Mouse (Mus musculus) heart, adult 2 months (tissue): ENCODE results near the gene Ngp. TPM values are rescaled to one million over a fixed set of nuclear protein-coding genes. Genes with fewer than 3 reads are reported as not detected.

Experiments
- DNase-seq, 2 experiments: peaks; one replicate each; pipeline ENCODE4 v3.0.0; 2021
- H3K27ac ChIP-seq: fragments of 200-600 bp; 2 replicates; pipeline ENCODE4 v1.8.1; 2022
- H3K27me3 ChIP-seq: fragments of 200-500 bp; 2 replicates; pipeline ENCODE4 v1.6.1; 2012; ENCODE audit warnings: mild to moderate bottlenecking, low read length, inconsistent platforms, mixed read lengths; ENCODE audit not compliant: control insufficient read depth, insufficient read depth
- H3K36me3 ChIP-seq: fragments of 200-500 bp; 2 replicates; pipeline ENCODE4 v1.6.1; 2012; ENCODE audit warnings: low read length, inconsistent platforms; ENCODE audit not compliant: control insufficient read depth, insufficient read depth
- H3K4me1 ChIP-seq: fragments of 200-500 bp; 2 replicates; pipeline ENCODE4 v1.6.1; 2011; ENCODE audit warnings: low read length; ENCODE audit not compliant: control insufficient read depth, insufficient read depth
- H3K4me3 ChIP-seq: fragments of 200-600 bp; 2 replicates; pipeline ENCODE4 v1.8.1; 2022
- H3K79me2 ChIP-seq: fragments of 200-500 bp; replicated peaks from 2 replicates; pipeline ENCODE4 v1.6.1; 2012; ENCODE audit warnings: mild to moderate bottlenecking, inconsistent platforms, low read length, moderate library complexity, mixed read lengths; ENCODE audit not compliant: control insufficient read depth, insufficient read depth
- H3K9ac ChIP-seq: fragments of 200-500 bp; 2 replicates; pipeline ENCODE4 v1.6.1; 2012; ENCODE audit warnings: low read depth, mild to moderate bottlenecking, control low read depth, inconsistent platforms, low read length, mixed read lengths
- CTCF ChIP-seq: fragments of 200-600 bp; IDR thresholded peaks from 2 replicates; pipeline ENCODE4 v1.8.1; 2022; ENCODE audit warnings: antibody characterized with exemption, mild to moderate bottlenecking, moderate library complexity
- EP300 ChIP-seq: fragments of 200-500 bp; IDR thresholded peaks from 2 replicates; pipeline ENCODE4 v1.6.1; 2011; ENCODE audit warnings: low read depth, low read length, control low read depth; ENCODE audit not compliant: insufficient read depth
- POLR2A ChIP-seq: fragments of 200-500 bp; IDR thresholded peaks from 2 replicates; pipeline ENCODE4 v1.6.1; 2011; ENCODE audit warnings: mild to moderate bottlenecking, low read depth, low read length, control low read depth; ENCODE audit not compliant: insufficient read depth
- WGBS: fragments of 180-500 bp; shearing (Covaris S2); methylation state at CpG from one replicate; pipeline ENCODE4 v1.1.7; 2018; 5-methylcytosine and 5-hydroxymethylcytosine counted together
- intact Hi-C: fragments of 180-260 bp; cut with DNase I; formaldehyde crosslinking; loops from one replicate; pipeline ENCODE4 v1.15.1; 2025
- polyA plus RNA-seq: library from polyadenylated mRNA; depleted of rRNA; stranded (reverse); fragments of >200 nt; gene quantifications from 2 replicates; pipeline ENCODE4 v1.2.3, GENCODE M21; 2012
- total RNA-seq, 2 experiments: library from RNA; stranded (reverse); gene quantifications; 2 replicates each; pipeline ENCODE4 v1.2.3; 2021

Gene Ngp
- total and polyA plus RNA-seq, 3 experiments = 0.96 TPM; not detected in 2

GRCm38 (mm10) chr9:110410908-110411887, 8.3 kb upstream of the Ngp start:
- intact Hi-C loops = loop anchor here (2.0 to 5.0 kb wide), 5 partner anchors 122 to 462 kb away; partner anchors contain the start of genes Nradd and Setd2
- H3K4me1 ChIP-seq = peaks cover 2% of the 10 kb centered on the region
- H3K27me3 ChIP-seq = no peaks in the 10 kb centered on the region

DNA sequence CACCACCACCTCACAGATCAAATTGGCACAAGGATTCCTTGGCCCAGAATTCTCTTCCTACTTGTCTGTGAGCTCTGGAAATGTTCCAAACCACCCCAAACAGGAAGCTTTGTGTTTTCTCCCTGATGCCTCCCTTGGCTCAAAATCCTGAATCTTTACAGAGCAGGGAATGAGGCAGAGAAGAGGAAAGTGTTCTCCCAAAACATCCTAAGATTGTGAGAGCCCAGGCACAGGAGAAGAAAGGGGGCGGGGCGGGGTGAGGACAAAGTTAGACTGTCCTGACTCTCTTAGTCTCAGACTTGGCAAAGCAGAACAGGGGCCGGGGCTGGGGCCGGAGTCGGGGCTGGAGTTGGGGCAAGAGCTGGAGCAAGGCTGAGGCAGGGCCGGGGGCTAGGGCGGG, 6.6 kb upstream of the Ngp start:
- DNase-seq = no peak

More at GRCm38 (mm10) chr9:110410908-110411887, 8.3 kb upstream of the Ngp start:
- 19% methylated on average over 6 of the region's 6 CpGs for WGBS
- Histone ChIP-seq H3K4me3 (no peak overlapping the region), H3K79me2 (peaks cover 2% of the 10 kb centered on the region), H3K9ac (no peak overlapping the region), H3K27ac (no peak overlapping the region), H3K36me3 (no peaks in the 10 kb centered on the region)
- TF ChIP-seq POLR2A (no peak), CTCF (peak; percentile 87), EP300 (peak; percentile 82; the same call in 1 of the 2 replicates)
- peak; percentile 78 to 82 for DNase-seq

DNA sequence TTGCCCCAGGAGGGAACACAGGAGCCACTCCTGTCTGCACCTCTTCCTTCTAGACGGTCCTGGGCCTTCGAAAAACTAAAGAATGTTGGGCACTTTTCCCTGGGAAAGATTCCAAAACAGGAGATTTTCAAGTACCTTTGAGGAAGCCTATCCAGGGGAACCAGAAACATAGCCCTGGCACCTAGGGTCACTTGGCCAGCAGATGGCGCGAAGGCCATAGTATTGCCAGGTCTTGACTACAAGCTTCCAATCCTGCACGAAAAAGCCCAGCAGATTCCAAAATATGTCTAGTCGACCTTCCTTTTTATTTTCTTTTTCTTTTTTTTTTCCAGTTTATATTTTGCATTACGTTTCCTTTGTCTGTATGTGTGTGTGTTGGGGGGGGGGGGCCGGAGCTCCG, 5.8 kb upstream of the Ngp start:
- TF ChIP-seq EP300 (no peak), CTCF (peak; percentile 62)
- Histone ChIP-seq H3K27me3 (no peaks in the 10 kb centered on the region), H3K4me3 (no peak overlapping the region), H3K9ac (no peak overlapping the region), H3K4me1 (no peaks in the 10 kb centered on the region; the same call in 1 of the 2 replicates), H3K36me3 (no peaks in the 10 kb centered on the region), H3K79me2 (no peaks in the 10 kb centered on the region), H3K27ac (no peak overlapping the region)
- 41% methylated on average over 9 of the region's 9 CpGs for WGBS
- intact Hi-C loops = loop anchor here (5.0 kb wide), 1 partner anchor 209 kb away; the partner anchor contains the start of gene Nradd
- DNase-seq = peak; percentile 38 to 40

More for the DNA sequence above, 6.6 kb upstream of the Ngp start:
- H3K27ac ChIP-seq = no peak overlapping the region
- WGBS = 44% methylated on average over 5 of the region's 7 CpGs
- no peaks in the 10 kb centered on the region; the same call in 1 of the 2 replicates for H3K4me1 ChIP-seq
- no peaks in the 10 kb centered on the region for H3K27me3 ChIP-seq
- H3K4me3 ChIP-seq = no peak overlapping the region
- no peaks in the 10 kb centered on the region for H3K36me3 ChIP-seq
- intact Hi-C loops = loop anchor here (5.0 kb wide), 1 partner anchor 209 kb away; the partner anchor contains the start of gene Nradd
- no peak for TF ChIP-seq CTCF
- no peak for TF ChIP-seq EP300
- no peak for TF ChIP-seq POLR2A
- no peak overlapping the region for H3K9ac ChIP-seq
- no peaks in the 10 kb centered on the region for H3K79me2 ChIP-seq

GRCm38 (mm10) chr9:110431241-110431640, 11.7 kb downstream of the Ngp start:
- Histone ChIP-seq H3K79me2 (no peaks in the 10 kb centered on the region), H3K4me3 (no peak overlapping the region), H3K27me3 (no peaks in the 10 kb centered on the region), H3K27ac (no peak overlapping the region), H3K36me3 (no peaks in the 10 kb centered on the region), H3K9ac (no peak overlapping the region), H3K4me1 (no peaks in the 10 kb centered on the region)
- intact Hi-C loops = no loop called here
- DNase-seq = no peak
- TF ChIP-seq CTCF (no peak), POLR2A (no peak), EP300 (no peak)
- WGBS = 69% methylated on average over 8 of the region's 8 CpGs

- WGBS = 97% methylated on average over 2 of the region's 2 CpGs
- no peak overlapping the region for H3K9ac ChIP-seq
- H3K4me3 ChIP-seq = no peak overlapping the region
- DNase-seq = no peak
- H3K36me3 ChIP-seq = no peaks in the 10 kb centered on the region
- intact Hi-C loops = no loop called here
- no peak for TF ChIP-seq POLR2A
- TF ChIP-seq EP300 = no peak
- TF ChIP-seq CTCF = no peak
- H3K27ac ChIP-seq = no peak overlapping the region
- no peaks in the 10 kb centered on the region for H3K4me1 ChIP-seq
- H3K27me3 ChIP-seq = no peaks in the 10 kb centered on the region
- H3K79me2 ChIP-seq = no peaks in the 10 kb centered on the region
These were observed 13.5 kb downstream of the Ngp start for GRCm38 (mm10) chr9:110433045-110433444.

GRCm38 (mm10) chr9:110436041-110436440, 16.5 kb downstream of the Ngp start:
- Histone ChIP-seq H3K27ac (no peak overlapping the region), H3K79me2 (no peaks in the 10 kb centered on the region), H3K9ac (no peak overlapping the region), H3K27me3 (no peaks in the 10 kb centered on the region), H3K4me3 (no peak overlapping the region), H3K36me3 (no peaks in the 10 kb centered on the region), H3K4me1 (no peaks in the 10 kb centered on the region)
- 92% methylated on average over 11 of the region's 11 CpGs for WGBS
- DNase-seq = no peak
- TF ChIP-seq CTCF (no peak), POLR2A (no peak), EP300 (no peak)
- intact Hi-C loops = no loop called here
